Mouse (Mus musculus) kidney, postnatal 14 days (tissue): Measurements from ENCODE around the gene Vasn.

Source experiments
- DNase-seq: peaks from one replicate; pipeline ENCODE4 v3.0.0; 2022; ENCODE audit warnings: mixed read lengths

Vasn gene

GRCm38 (mm10) chr16:4607818-4608531, 31.8 kb upstream of the Vasn start:
- DNase-seq = peak; percentile 90

- DNase-seq = peak; percentile 57
These were observed 31.1 kb upstream of the Vasn start for GRCm38 (mm10) chr16:4608532-4609059.

- DNase-seq = no peak
These were observed 28.5 kb upstream of the Vasn start for GRCm38 (mm10) chr16:4611193-4611592.

- no peak for DNase-seq
These were observed 28.1 kb upstream of the Vasn start for GRCm38 (mm10) chr16:4611676-4612075.

GRCm38 (mm10) chr16:4613736-4614135, 26.0 kb upstream of the Vasn start:
- no peak for DNase-seq

GRCm38 (mm10) chr16:4614639-4615038, 25.1 kb upstream of the Vasn start:
- DNase-seq = peak; percentile 83

GRCm38 (mm10) chr16:4615297-4615696, 24.4 kb upstream of the Vasn start:
- DNase-seq = no peak

- no peak for DNase-seq
These were observed 22.9 kb upstream of the Vasn start for GRCm38 (mm10) chr16:4616829-4617228.

- no peak for DNase-seq
These were observed 15.7 kb upstream of the Vasn start for GRCm38 (mm10) chr16:4624074-4624473.

GRCm38 (mm10) chr16:4624481-4625110, 15.1 kb upstream of the Vasn start, which contains the start of gene Pam16:
Gene Pam16 (minus strand): TSS chr16:4624988.
- DNase-seq = peak; percentile 96

- DNase-seq = no peak
These were observed 12.6 kb upstream of the Vasn start for GRCm38 (mm10) chr16:4627105-4627504.

- DNase-seq = no peak
These were observed 10.8 kb upstream of the Vasn start for GRCm38 (mm10) chr16:4628898-4629419.

- DNase-seq = peak; percentile 87
These were observed 9.8 kb upstream of the Vasn start for GRCm38 (mm10) chr16:4629950-4630349.

GRCm38 (mm10) chr16:4632050-4632449, 7.7 kb upstream of the Vasn start:
- peak; percentile 70 for DNase-seq

GRCm38 (mm10) chr16:4633661-4634060, 6.1 kb upstream of the Vasn start:
- DNase-seq = no peak

GRCm38 (mm10) chr16:4634681-4635080, 5.1 kb upstream of the Vasn start:
- DNase-seq = no peak

GRCm38 (mm10) chr16:4635760-4636159, 4.0 kb upstream of the Vasn start:
- DNase-seq = peak; percentile 52

- no peak for DNase-seq
These were observed 800 bp upstream of the Vasn start for GRCm38 (mm10) chr16:4638891-4639390.

- DNase-seq = peak; percentile 87
These were observed 695 bp downstream of the Vasn start for GRCm38 (mm10) chr16:4640267-4641005.

- DNase-seq = peak; percentile 57
These were observed 1.5 kb downstream of the Vasn start for GRCm38 (mm10) chr16:4641119-4641838.

GRCm38 (mm10) chr16:4642190-4642589, 2.4 kb downstream of the Vasn start:
- DNase-seq = peak; percentile 74

- no peak for DNase-seq
These were observed 3.2 kb downstream of the Vasn start for GRCm38 (mm10) chr16:4642937-4643336.
